ENCODE assay signal across 8 mouse cellular contexts in genomic region chr11:120659509-120660300, GRCm38 (mm10). TPM values are rescaled to one million over a fixed set of nuclear protein-coding genes. Genes with fewer than 3 reads are reported as not detected.
DNase-seq lines count a peak whose midpoint lies in the region; ATAC-seq and TF ChIP-seq lines count a peak whose summit lies in the region.

No protein-coding gene starts in this region.

- H3K9ac ChIP-seq in intestine, postnatal 0 days (ENCODE audit: low read depth, low read length), result no peak overlapping the region

- ATAC-seq in intestine, postnatal 0 days, result no peak

- 2% methylated on average over 50 of the region's 50 CpGs for WGBS in heart, embryonic 10.5 days
- whole genome bisulfite sequencing in intestine, postnatal 0 days, result 3% methylated on average over 50 of the region's 50 CpGs
- WGBS in midbrain, embryonic 10.5 days, result 3% methylated on average over 50 of the region's 50 CpGs

- H3K4me1 ChIP-seq in heart, embryonic 10.5 days, result peaks cover 33% of the 10 kb centered on the region
- H3K4me1 ChIP-seq in brown adipose tissue, adult 24 weeks (ENCODE audit: control insufficient read depth, insufficient read depth, insufficient read length, low read length), result peaks cover 3% of the 10 kb centered on the region; the same call in 1 of the 2 replicates
- peaks cover 8% of the 10 kb centered on the region for H3K4me1 ChIP-seq in intestine, postnatal 0 days (replicated peaks; ENCODE audit: control insufficient read depth, insufficient read depth, low read length)
- H3K4me1 ChIP-seq in midbrain, embryonic 10.5 days, result peaks cover 33% of the 10 kb centered on the region

- peak overlapping the region; percentile 64 for H3K4me3 ChIP-seq in heart, embryonic 10.5 days
- peak overlapping the region; percentile 53 for H3K4me3 ChIP-seq in brown adipose tissue, adult 24 weeks (ENCODE audit: insufficient read depth, low read depth, low read length)
- peak overlapping the region; percentile 42 for H3K4me3 ChIP-seq in intestine, postnatal 0 days (ENCODE audit: low read depth, low read length)
- H3K4me3 ChIP-seq in midbrain, embryonic 10.5 days, result peak overlapping the region; percentile 53

- H3K9me3 ChIP-seq in heart, embryonic 10.5 days, result no peaks in the 10 kb centered on the region
- H3K9me3 ChIP-seq in intestine, postnatal 0 days (ENCODE audit: control insufficient read depth), result no peaks in the 10 kb centered on the region
- no peaks in the 10 kb centered on the region for H3K9me3 ChIP-seq in midbrain, embryonic 10.5 days (replicated peaks)

- H3K27ac ChIP-seq in heart, embryonic 10.5 days, result peak overlapping the region; percentile 67; the same call in 1 of the 2 replicates
- no peak overlapping the region for H3K27ac ChIP-seq in brown adipose tissue, adult 24 weeks (replicated peaks; ENCODE audit: low read depth, low read length)
- H3K27ac ChIP-seq in intestine, postnatal 0 days (ENCODE audit: low read depth, low read length), result no peak overlapping the region
- H3K27ac ChIP-seq in midbrain, embryonic 10.5 days (replicated peaks), result peak overlapping the region; percentile 69; the same call in 1 of the 2 replicates

- peak overlapping the region; percentile 81 for H3K4me2 ChIP-seq in intestine, postnatal 0 days (replicated peaks; ENCODE audit: low read depth)

- H3K27me3 ChIP-seq in heart, embryonic 10.5 days (ENCODE audit: insufficient read depth, poor library complexity, severe bottlenecking), result peaks cover 92% of the 10 kb centered on the region
- peaks cover 74% of the 10 kb centered on the region for H3K27me3 ChIP-seq in intestine, postnatal 0 days (replicated peaks; ENCODE audit: control insufficient read depth, insufficient read depth, low read length)
- H3K27me3 ChIP-seq in midbrain, embryonic 10.5 days (ENCODE audit: low read depth, poor library complexity, severe bottlenecking), result peaks cover 93% of the 10 kb centered on the region

- DNase-seq in heart, embryonic 10.5 days (ENCODE audit: low spot score), result no peak
- no peak for DNase-seq in heart, adult 8-10 months (ENCODE audit: low spot score)
- DNase-seq in midbrain, embryonic 10.5 days (ENCODE audit: low spot score), result no peak
- no peak for DNase-seq in yolk sac, embryonic 10.5 days (ENCODE audit: low spot score)
- no peak for DNase-seq in gastrocnemius, adult 18-20 months (ENCODE audit: low spot score)
- no peak for DNase-seq in adipocyte (ENCODE audit: low spot score)

- H3K36me3 ChIP-seq in heart, embryonic 10.5 days, result no peaks in the 10 kb centered on the region
- H3K36me3 ChIP-seq in intestine, postnatal 0 days (ENCODE audit: control insufficient read depth, insufficient read depth), result no peaks in the 10 kb centered on the region
- H3K36me3 ChIP-seq in midbrain, embryonic 10.5 days, result no peaks in the 10 kb centered on the region

- TF ChIP-seq CTCF in intestine, postnatal 0 days (IDR thresholded peaks at IDR 0.05; ENCODE audit: low read depth), result no peak

RNA-seq across cellular contexts. Expression of gene Notum, which starts 1.3 kb away (rescaled TPM):
- 1.6 and 5.8 TPM in 2 replicates for polyA plus RNA-seq in heart, embryonic 10.5 days (2016; fragmentation: Nextera tagmentation; extraction: Ambion mirVana)
- under 1 TPM; 0.12 to 0.24 (median 0.13) TPM for total RNA-seq in heart, adult 8-10 months (2022)
- polyA plus RNA-seq in brown adipose tissue, adult 24 weeks (2012; ENCODE audit: insufficient read depth, insufficient read length, missing spikeins), result not detected in 2 replicates
- polyA plus RNA-seq in intestine, postnatal 0 days (2015; fragmentation: Nextera tagmentation; extraction: Ambion mirVana), result 0.39 and 0.68 TPM in 2 replicates
- polyA plus RNA-seq in midbrain, embryonic 10.5 days (2016; fragmentation: Nextera tagmentation; extraction: Ambion mirVana), result 3.3 and 3.6 TPM in 2 replicates
- not detected for total RNA-seq in gastrocnemius, adult 18-20 months (2021)

RNA-seq across cellular contexts. Expression of gene Myadml2, which starts 11.7 kb away (rescaled TPM):
- polyA plus RNA-seq in heart, embryonic 10.5 days (2016; fragmentation: Nextera tagmentation; extraction: Ambion mirVana), result 6.7 and 9.3 TPM in 2 replicates
- total RNA-seq in heart, adult 8-10 months (2022), result 100 to 1,000 TPM in 2 of 4 experiments, 10 to 100 TPM in 2; 90.6 to 123 (median 103) TPM
- polyA plus RNA-seq in brown adipose tissue, adult 24 weeks (2012; ENCODE audit: insufficient read depth, insufficient read length, missing spikeins), result 2.7 and 3.8 TPM in 2 replicates
- not detected in 2 replicates for polyA plus RNA-seq in intestine, postnatal 0 days (2015; fragmentation: Nextera tagmentation; extraction: Ambion mirVana)
- polyA plus RNA-seq in midbrain, embryonic 10.5 days (2016; fragmentation: Nextera tagmentation; extraction: Ambion mirVana), result 0.15 TPM in 1 of 2 replicates, not detected in the other
- total RNA-seq in gastrocnemius, adult 18-20 months (2021), result 100 to 1,000 TPM; 124 to 137 TPM

RNA-seq across cellular contexts. Expression of gene Aspscr1, which starts 13.1 kb away (rescaled TPM):
- polyA plus RNA-seq in heart, embryonic 10.5 days (2016; fragmentation: Nextera tagmentation; extraction: Ambion mirVana), result 127 and 134 TPM in 2 replicates
- total RNA-seq in heart, adult 8-10 months (2022), result 10 to 100 TPM; 37.3 to 44.3 (median 41.5) TPM
- 33.3 and 33.7 TPM in 2 replicates for polyA plus RNA-seq in brown adipose tissue, adult 24 weeks (2012; ENCODE audit: insufficient read depth, insufficient read length, missing spikeins)
- polyA plus RNA-seq in intestine, postnatal 0 days (2015; fragmentation: Nextera tagmentation; extraction: Ambion mirVana), result 105 and 106 TPM in 2 replicates
- 150 and 161 TPM in 2 replicates for polyA plus RNA-seq in midbrain, embryonic 10.5 days (2016; fragmentation: Nextera tagmentation; extraction: Ambion mirVana)
- 10 to 100 TPM; 31.1 to 33.4 TPM for total RNA-seq in gastrocnemius, adult 18-20 months (2021)

RNA-seq across cellular contexts. Expression of gene Pycr1, which starts 16.1 kb away (rescaled TPM):
- 28.5 and 29.9 TPM in 2 replicates for polyA plus RNA-seq in heart, embryonic 10.5 days (2016; fragmentation: Nextera tagmentation; extraction: Ambion mirVana)
- total RNA-seq in heart, adult 8-10 months (2022), result 1 to 10 TPM in 3 of 4 experiments, under 1 TPM in 1; 0.91 to 2.8 (median 1.8) TPM
- polyA plus RNA-seq in brown adipose tissue, adult 24 weeks (2012; ENCODE audit: insufficient read depth, insufficient read length, missing spikeins), result 1.0 and 1.3 TPM in 2 replicates
- polyA plus RNA-seq in intestine, postnatal 0 days (2015; fragmentation: Nextera tagmentation; extraction: Ambion mirVana), result 5.3 and 6.5 TPM in 2 replicates
- 37.6 and 43.4 TPM in 2 replicates for polyA plus RNA-seq in midbrain, embryonic 10.5 days (2016; fragmentation: Nextera tagmentation; extraction: Ambion mirVana)
- total RNA-seq in gastrocnemius, adult 18-20 months (2021), result 1 to 10 TPM; 2.8 to 3.2 TPM

RNA-seq across cellular contexts. Expression of gene Mafg, which starts 26.3 kb away (rescaled TPM):
- polyA plus RNA-seq in heart, embryonic 10.5 days (2016; fragmentation: Nextera tagmentation; extraction: Ambion mirVana), result 22.7 and 28.2 TPM in 2 replicates
- 10 to 100 TPM; 33.0 to 47.3 (median 39.2) TPM for total RNA-seq in heart, adult 8-10 months (2022)
- 10.4 and 13.3 TPM in 2 replicates for polyA plus RNA-seq in brown adipose tissue, adult 24 weeks (2012; ENCODE audit: insufficient read depth, insufficient read length, missing spikeins)
- 40.2 and 49.1 TPM in 2 replicates for polyA plus RNA-seq in intestine, postnatal 0 days (2015; fragmentation: Nextera tagmentation; extraction: Ambion mirVana)
- 19.8 and 23.0 TPM in 2 replicates for polyA plus RNA-seq in midbrain, embryonic 10.5 days (2016; fragmentation: Nextera tagmentation; extraction: Ambion mirVana)
- 10 to 100 TPM; 50.2 to 58.8 TPM for total RNA-seq in gastrocnemius, adult 18-20 months (2021)

Comparison
In these comparisons a context has a peak if more than half of its experiments do, and no peak if none do; other contexts are left out.
1. H3K27ac ChIP-seq: peak in heart, embryonic 10.5 days (single experiment) and midbrain, embryonic 10.5 days (single experiment); none in brown adipose tissue, adult 24 weeks (single experiment) and intestine, postnatal 0 days (single experiment).
2. Peak in every context shown above with its lines, with median percentiles within 50 percentile points of each other: H3K4me3 ChIP-seq.